In the genomic region with DNA sequence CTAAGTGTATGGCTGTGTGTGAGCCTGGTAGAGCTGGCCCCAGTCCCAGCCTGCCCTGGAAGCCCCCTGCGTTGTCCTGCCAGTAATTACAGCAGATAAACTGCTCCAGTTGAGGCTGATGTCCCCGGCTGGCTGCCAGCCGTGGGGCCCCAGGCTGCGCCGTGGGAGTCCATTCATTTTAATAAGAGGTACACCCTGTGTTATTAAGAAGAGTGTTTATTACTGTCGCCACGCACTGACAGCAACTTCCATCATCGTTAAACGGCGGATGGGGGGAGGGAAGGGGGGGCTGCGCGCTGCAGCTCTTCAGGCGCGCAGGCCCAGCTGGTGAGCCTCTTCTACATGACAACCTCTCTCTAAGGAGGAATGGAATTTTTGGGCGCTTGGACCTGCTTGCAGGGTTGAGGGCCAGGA, we compare ENCODE assay signal across 14 mouse cellular contexts. TPM values are rescaled to one million over a fixed set of nuclear protein-coding genes. Genes with fewer than 3 reads are reported as not detected.
A peak's percentile ranks its signal among the peaks of the same experiment; 100 is the strongest.
DNase-seq lines count a peak whose midpoint lies in the region; ATAC-seq and TF ChIP-seq lines count a peak whose summit lies in the region.
"Had no signal": no experiment of that assay in that cellular context is flagged by ENCODE, and none has a peak within 500 bp of the region (broad histone marks: within the 10 kb centered on the region; RNA-seq: fewer than 3 reads in every experiment).

No protein-coding gene starts in this region.

- 0 out of 2 replicates have a peak, but pooled peaks cover 6% of the 10 kb centered on the region for H3K4me1 ChIP-seq in intestine, embryonic 14.5 days (replicated peaks; ENCODE audit: control insufficient read depth, insufficient read depth, low read length)
- H3K4me1 ChIP-seq in intestine, postnatal 0 days (replicated peaks; ENCODE audit: control insufficient read depth, insufficient read depth, low read length), result no peaks in the 10 kb centered on the region
- peaks cover 7% of the 10 kb centered on the region; the same call in 1 of the 2 replicates for H3K4me1 ChIP-seq in midbrain, embryonic 16.5 days (ENCODE audit: control insufficient read depth, insufficient read depth, low read length)
- peaks cover 3% of the 10 kb centered on the region; the same call in 1 of the 2 replicates for H3K4me1 ChIP-seq in midbrain, embryonic 11.5 days (ENCODE audit: control insufficient read depth, insufficient read depth, low read length)
- H3K4me1 ChIP-seq in forebrain, postnatal 0 days (ENCODE audit: insufficient read depth), result no peaks in the 10 kb centered on the region; the same call in 1 of the 2 replicates
- H3K4me1 ChIP-seq in neural tube, embryonic 13.5 days (replicated peaks), result peaks cover 23% of the 10 kb centered on the region

- H3K4me2 ChIP-seq in intestine, embryonic 14.5 days (ENCODE audit: low read length), result peak overlapping the region; percentile 23
- H3K4me2 ChIP-seq in intestine, postnatal 0 days (replicated peaks; ENCODE audit: low read depth), result no peak overlapping the region
- H3K4me2 ChIP-seq in midbrain, embryonic 16.5 days (ENCODE audit: low read length), result peak overlapping the region; percentile 21; the same call in 1 of the 2 replicates
- no peak overlapping the region for H3K4me2 ChIP-seq in midbrain, embryonic 11.5 days
- peak overlapping the region; percentile 29 for H3K4me2 ChIP-seq in forebrain, postnatal 0 days (ENCODE audit: low read depth)
- H3K4me2 ChIP-seq in neural tube, embryonic 13.5 days, result peak overlapping the region; percentile 9; the same call in 1 of the 2 replicates

- ATAC-seq in intestine, embryonic 14.5 days (replicated peaks; ENCODE audit: low FRiP score, low TSS enrichment, low read depth), result peak; percentile 62; the same call in 1 of the 2 replicates
- no peak for ATAC-seq in intestine, postnatal 0 days
- no peak for ATAC-seq in midbrain, embryonic 16.5 days
- no peak for ATAC-seq in midbrain, embryonic 11.5 days (ENCODE audit: low FRiP score)
- peak; percentile 83 for ATAC-seq in forebrain, postnatal 0 days
- ATAC-seq in neural tube, embryonic 13.5 days (ENCODE audit: low read depth), result peak; percentile 90
- no peak for ATAC-seq in CD4-positive, CD25-positive, alpha-beta regulatory T cell, adult 4 months

- H3K4me3 ChIP-seq in intestine, embryonic 14.5 days (ENCODE audit: low read depth, low read length), result no peak overlapping the region
- H3K4me3 ChIP-seq in intestine, postnatal 0 days (ENCODE audit: low read depth, low read length), result no peak overlapping the region
- no peak overlapping the region for H3K4me3 ChIP-seq in midbrain, embryonic 16.5 days (ENCODE audit: low read depth, low read length)
- no peak overlapping the region for H3K4me3 ChIP-seq in midbrain, embryonic 11.5 days (ENCODE audit: low read depth, low read length)
- no peak overlapping the region for H3K4me3 ChIP-seq in forebrain, postnatal 0 days (ENCODE audit: low read depth, low read length)
- H3K4me3 ChIP-seq in neural tube, embryonic 13.5 days, result no peak overlapping the region
- H3K4me3 ChIP-seq: heart, adult 2 months; limb, embryonic 10.5 days had no signal

- H3K27me3 ChIP-seq in intestine, embryonic 14.5 days (replicated peaks; ENCODE audit: control insufficient read depth, insufficient read depth, low read length), result 0 out of 2 replicates have a peak, but pooled peaks cover 7% of the 10 kb centered on the region
- no peaks in the 10 kb centered on the region for H3K27me3 ChIP-seq in intestine, postnatal 0 days (replicated peaks; ENCODE audit: control insufficient read depth, insufficient read depth, low read length)
- H3K27me3 ChIP-seq in midbrain, embryonic 16.5 days (ENCODE audit: control insufficient read depth, insufficient read depth, low read depth, low read length), result no peaks in the 10 kb centered on the region
- no peaks in the 10 kb centered on the region for H3K27me3 ChIP-seq in midbrain, embryonic 11.5 days (ENCODE audit: control insufficient read depth, insufficient read depth, low read length)
- H3K27me3 ChIP-seq in forebrain, postnatal 0 days (ENCODE audit: insufficient read depth, low read length), result no peaks in the 10 kb centered on the region
- peaks cover 34% of the 10 kb centered on the region for H3K27me3 ChIP-seq in neural tube, embryonic 13.5 days
- H3K27me3 ChIP-seq: CH12.LX had no signal

- no peak for DNase-seq in intestine, embryonic 14.5 days (ENCODE audit: low spot score)
- no peak for DNase-seq in midbrain, embryonic 11.5 days (ENCODE audit: low spot score, missing footprints)
- DNase-seq in forebrain, postnatal 0 days, result peak; percentile 65
- no peak for DNase-seq in left cerebral cortex, adult 18-20 months (ENCODE audit: low spot score in 2 of 2)
- DNase-seq: adrenal gland, postnatal 36 days; cerebellum, adult 11-12 months; heart, adult 2 months; lung, adult 18-20 months had no signal

- TF ChIP-seq CTCF in intestine, postnatal 0 days (IDR thresholded peaks at IDR 0.05; ENCODE audit: low read depth), result no peak
- 0 out of 2 replicates have a peak, but pooled peaks have one; percentile 9 for TF ChIP-seq CTCF in forebrain, postnatal 0 days (IDR thresholded peaks at IDR 0.05; ENCODE audit: low read depth)

- H3K9me3 ChIP-seq in intestine, embryonic 14.5 days (ENCODE audit: control insufficient read depth, low read length), result no peaks in the 10 kb centered on the region
- no peaks in the 10 kb centered on the region for H3K9me3 ChIP-seq in intestine, postnatal 0 days (ENCODE audit: control insufficient read depth)
- no peaks in the 10 kb centered on the region for H3K9me3 ChIP-seq in midbrain, embryonic 16.5 days (replicated peaks; ENCODE audit: control insufficient read depth, low read length, poor library complexity, severe bottlenecking)
- no peaks in the 10 kb centered on the region for H3K9me3 ChIP-seq in midbrain, embryonic 11.5 days (ENCODE audit: control insufficient read depth, low read length)
- H3K9me3 ChIP-seq in forebrain, postnatal 0 days (ENCODE audit: low read length), result no peaks in the 10 kb centered on the region
- H3K9me3 ChIP-seq in neural tube, embryonic 13.5 days, result no peaks in the 10 kb centered on the region
- H3K9me3 ChIP-seq: limb, embryonic 10.5 days had no signal

- no peak overlapping the region for H3K9ac ChIP-seq in intestine, embryonic 14.5 days (ENCODE audit: low read length)
- no peak overlapping the region for H3K9ac ChIP-seq in intestine, postnatal 0 days (ENCODE audit: low read depth, low read length)
- 0 out of 2 replicates have a peak overlapping the region, but pooled peaks have one; percentile 10 for H3K9ac ChIP-seq in midbrain, embryonic 16.5 days (ENCODE audit: low read depth, low read length)
- no peak overlapping the region for H3K9ac ChIP-seq in midbrain, embryonic 11.5 days (ENCODE audit: low read length)
- no peak overlapping the region for H3K9ac ChIP-seq in forebrain, postnatal 0 days
- H3K9ac ChIP-seq in neural tube, embryonic 13.5 days, result no peak overlapping the region

- H3K36me3 ChIP-seq in intestine, embryonic 14.5 days (ENCODE audit: control insufficient read depth, insufficient read depth, low read length), result no peaks in the 10 kb centered on the region
- no peaks in the 10 kb centered on the region for H3K36me3 ChIP-seq in intestine, postnatal 0 days (ENCODE audit: control insufficient read depth, insufficient read depth)
- no peaks in the 10 kb centered on the region for H3K36me3 ChIP-seq in midbrain, embryonic 16.5 days (ENCODE audit: control insufficient read depth, insufficient read depth, low read length)
- H3K36me3 ChIP-seq in midbrain, embryonic 11.5 days (ENCODE audit: control insufficient read depth, insufficient read depth, low read length), result no peaks in the 10 kb centered on the region
- no peaks in the 10 kb centered on the region for H3K36me3 ChIP-seq in forebrain, postnatal 0 days (ENCODE audit: insufficient read depth)
- H3K36me3 ChIP-seq in neural tube, embryonic 13.5 days, result no peaks in the 10 kb centered on the region
- H3K36me3 ChIP-seq: limb, embryonic 10.5 days had no signal

- H3K27ac ChIP-seq in intestine, embryonic 14.5 days (ENCODE audit: low read depth), result no peak overlapping the region
- no peak overlapping the region for H3K27ac ChIP-seq in intestine, postnatal 0 days (ENCODE audit: low read depth, low read length)
- H3K27ac ChIP-seq in midbrain, embryonic 16.5 days (ENCODE audit: low read length), result no peak overlapping the region
- no peak overlapping the region for H3K27ac ChIP-seq in midbrain, embryonic 11.5 days (ENCODE audit: low read depth, low read length)
- H3K27ac ChIP-seq in forebrain, postnatal 0 days (ENCODE audit: low read depth, low read length), result no peak overlapping the region
- peak overlapping the region; percentile 28; the same call in 1 of the 2 replicates for H3K27ac ChIP-seq in neural tube, embryonic 13.5 days (replicated peaks)
- H3K27ac ChIP-seq: heart, adult 2 months; limb, embryonic 10.5 days had no signal

- WGBS in intestine, embryonic 14.5 days, result 25% methylated on average over 15 of the region's 15 CpGs
- 55% methylated on average over 15 of the region's 15 CpGs for WGBS in intestine, postnatal 0 days
- WGBS in midbrain, embryonic 16.5 days, result 27% methylated on average over 15 of the region's 15 CpGs
- 80% methylated on average over 15 of the region's 15 CpGs for WGBS in midbrain, embryonic 11.5 days
- 15% methylated on average over 15 of the region's 15 CpGs for WGBS in forebrain, postnatal 0 days
- 18% methylated on average over 15 of the region's 15 CpGs for WGBS in neural tube, embryonic 13.5 days

RNA-seq across cellular contexts. Expression of a gene that starts 49.6 kb away (rescaled TPM):
- polyA plus RNA-seq in intestine, embryonic 14.5 days (2014; fragmentation: Nextera tagmentation; extraction: Ambion mirVana), result 14.3 and 16.7 TPM in 2 replicates
- polyA plus RNA-seq in intestine, postnatal 0 days (2015; fragmentation: Nextera tagmentation; extraction: Ambion mirVana), result 5.5 and 6.7 TPM in 2 replicates
- 30.3 and 34.9 TPM in 2 replicates for polyA plus RNA-seq in midbrain, embryonic 16.5 days (2015; fragmentation: Nextera tagmentation; extraction: Ambion mirVana)
- polyA plus RNA-seq in midbrain, embryonic 11.5 days (2014; fragmentation: Nextera tagmentation; extraction: Ambion mirVana), result 16.7 and 19.2 TPM in 2 replicates
- 34.6 and 41.0 TPM in 2 replicates for total RNA-seq in forebrain, postnatal 0 days (2014; rRNA removed)
- polyA plus RNA-seq in forebrain, postnatal 0 days (2015; fragmentation: Nextera tagmentation; extraction: Ambion mirVana), result 16.4 and 21.5 TPM in 2 replicates
- polyA plus RNA-seq in neural tube, embryonic 13.5 days (2015; fragmentation: Nextera tagmentation; extraction: Ambion mirVana), result 22.3 and 25.9 TPM in 2 replicates
- total RNA-seq in left cerebral cortex, adult 18-20 months (2021), result 10 to 100 TPM; 33.4 to 36.2 TPM
- polyA plus RNA-seq in CD4-positive, CD25-positive, alpha-beta regulatory T cell, adult 4 months (2017; shearing (Covaris generic)), result 10 to 100 TPM; 22.5 to 35.4 TPM

Comparison
In these comparisons a context has a peak if more than half of its experiments do, and no peak if none do; other contexts are left out.
1. ATAC-seq: peak in intestine, embryonic 14.5 days (single experiment), forebrain, postnatal 0 days (single experiment) and neural tube, embryonic 13.5 days (single experiment); none in intestine, postnatal 0 days (single experiment), midbrain, embryonic 16.5 days (single experiment), midbrain, embryonic 11.5 days (single experiment) and CD4-positive, CD25-positive, alpha-beta regulatory T cell, adult 4 months (single experiment).
2. H3K4me2 ChIP-seq: peak in intestine, embryonic 14.5 days (single experiment), midbrain, embryonic 16.5 days (single experiment), forebrain, postnatal 0 days (single experiment) and neural tube, embryonic 13.5 days (single experiment); none in intestine, postnatal 0 days (single experiment) and midbrain, embryonic 11.5 days (single experiment).